Mouse (Mus musculus): ENCODE results near the gene Trp63. TPM values are rescaled to one million over a fixed set of nuclear protein-coding genes. Genes with fewer than 3 reads are reported as not detected.
"Not testable (repeated sequence)": the region's sequence is repeated elsewhere in the genome, so short reads cannot be mapped to it uniquely, and the experiment has no call there.

Gene Trp63
- total RNA-seq (2021): 1 to 10 TPM; 6.5 to 8.0 TPM
- long read RNA-seq, experiment 1, partial matches to known transcripts: 0 of 11 reads
- long read RNA-seq, experiment 1, other reads (novel, unspliced or antisense): 11 of 11 reads
- long read RNA-seq, experiment 2, partial matches to known transcripts: 0 of 11 reads
- long read RNA-seq, experiment 2, other reads (novel, unspliced or antisense): 9 of 11 reads

DNA sequence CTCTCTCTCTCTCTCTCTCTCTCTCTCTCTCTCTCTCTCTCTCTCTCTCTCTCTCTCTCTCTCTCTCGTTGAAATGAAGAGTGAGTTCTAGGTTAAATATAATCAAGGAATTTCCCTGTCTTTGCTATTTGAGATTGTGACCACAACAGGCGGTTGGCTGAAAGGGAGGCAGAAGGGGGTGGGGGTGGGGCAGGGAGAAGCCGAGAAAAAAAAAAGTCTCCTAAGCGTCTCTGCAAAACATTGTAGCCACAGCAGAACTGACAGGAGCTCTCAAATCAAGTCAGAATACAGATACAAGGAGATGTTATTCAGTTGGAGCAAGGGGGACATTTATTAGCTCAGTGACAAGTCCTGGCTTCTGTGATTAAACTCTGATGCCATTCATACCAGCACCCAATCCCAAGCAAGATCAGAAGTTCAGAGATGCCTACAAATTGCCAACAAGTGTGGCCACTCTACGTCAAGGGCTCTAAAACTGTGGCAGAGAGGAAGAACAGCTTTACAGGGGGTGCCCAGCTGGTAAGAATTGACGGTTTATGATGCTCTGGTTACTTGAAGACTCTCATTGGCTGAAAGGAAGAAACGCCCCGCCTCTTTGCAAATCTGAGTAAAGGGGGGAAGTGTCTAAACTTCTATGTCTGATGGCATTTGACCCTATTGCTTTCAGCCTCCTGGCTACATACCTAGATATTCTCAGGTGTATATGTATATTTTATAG is at the start of gene Trp63:
Gene Trp63, plus strand, starts transcription at position 233 of the 718 bp plus-strand sequence.
- DNase-seq: peak; percentile 15

DNA sequence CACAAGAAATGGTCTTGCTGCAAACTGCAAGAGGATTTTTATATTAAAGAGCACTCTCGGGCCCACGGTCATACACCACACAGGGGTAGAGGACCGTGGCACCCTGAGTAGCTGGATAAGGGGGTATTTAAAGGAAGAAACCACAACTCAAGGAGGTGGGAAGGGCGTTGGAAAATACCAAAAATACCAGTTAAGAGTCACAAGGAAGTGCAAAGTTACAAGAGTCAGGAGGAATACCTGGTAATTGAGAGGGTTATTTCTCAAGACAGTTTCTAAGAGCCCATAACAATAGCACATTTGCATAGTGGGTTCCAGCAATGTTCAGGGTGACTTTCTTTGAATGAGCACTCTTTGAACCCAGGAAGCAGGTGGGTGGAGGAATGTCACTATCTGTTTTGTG is 38.8 kb upstream of the Trp63 start:
- not testable (repeated sequence) for DNase-seq

DNA sequence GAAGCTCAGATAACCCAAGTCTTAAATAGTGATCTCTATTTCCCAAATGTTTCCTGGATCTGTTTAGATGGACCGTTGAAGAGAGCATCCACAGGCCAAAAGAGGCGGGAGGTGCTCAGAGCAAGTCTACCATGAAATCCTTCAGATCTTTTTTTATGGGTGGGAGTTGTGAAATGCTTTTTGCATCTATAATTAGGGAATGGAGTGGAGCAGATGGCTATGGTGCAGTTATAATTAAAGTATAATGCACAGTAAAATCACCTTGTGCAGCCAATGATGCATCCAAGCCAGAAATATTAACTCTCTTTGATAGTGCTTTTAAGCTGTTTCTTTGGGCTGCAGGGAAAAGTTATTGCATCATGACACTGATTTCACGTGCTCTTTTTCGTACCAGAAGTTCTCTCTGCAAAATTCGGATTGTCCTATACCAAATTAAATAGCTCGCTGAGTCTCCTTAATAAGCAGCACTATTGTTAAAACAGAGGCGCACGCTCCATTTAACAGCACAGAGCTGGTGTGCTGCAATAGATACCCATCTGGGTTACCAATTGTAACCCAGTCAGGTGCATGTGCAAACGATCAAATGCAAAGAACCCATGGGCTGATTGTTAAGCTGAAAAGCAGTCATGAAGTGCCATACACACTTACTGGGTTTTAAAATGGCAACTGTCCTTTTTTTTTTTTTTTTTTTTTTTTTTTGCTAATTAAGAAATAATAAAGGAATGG is 22.9 kb upstream of the Trp63 start:
- DNase-seq: no peak

DNA sequence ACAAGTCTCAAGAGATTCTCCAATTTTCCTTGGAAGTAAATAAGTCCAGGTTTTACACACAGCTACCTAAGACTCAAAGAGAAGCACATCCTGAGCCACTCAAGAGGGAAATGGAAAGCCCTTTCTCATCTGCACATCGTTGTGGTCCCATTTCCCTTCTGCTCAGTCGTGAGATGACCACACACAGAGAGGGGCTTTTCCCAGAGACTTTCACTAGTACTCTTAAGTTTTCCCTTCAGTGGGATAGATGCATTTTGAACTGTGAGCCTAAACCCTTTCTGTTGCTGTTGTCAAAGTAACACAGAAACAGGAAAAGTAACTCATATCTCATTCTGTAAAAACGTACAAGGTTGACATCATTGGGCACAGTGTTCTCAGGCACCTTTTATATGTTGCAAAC is 20.4 kb upstream of the Trp63 start:
- DNase-seq: no peak

DNA sequence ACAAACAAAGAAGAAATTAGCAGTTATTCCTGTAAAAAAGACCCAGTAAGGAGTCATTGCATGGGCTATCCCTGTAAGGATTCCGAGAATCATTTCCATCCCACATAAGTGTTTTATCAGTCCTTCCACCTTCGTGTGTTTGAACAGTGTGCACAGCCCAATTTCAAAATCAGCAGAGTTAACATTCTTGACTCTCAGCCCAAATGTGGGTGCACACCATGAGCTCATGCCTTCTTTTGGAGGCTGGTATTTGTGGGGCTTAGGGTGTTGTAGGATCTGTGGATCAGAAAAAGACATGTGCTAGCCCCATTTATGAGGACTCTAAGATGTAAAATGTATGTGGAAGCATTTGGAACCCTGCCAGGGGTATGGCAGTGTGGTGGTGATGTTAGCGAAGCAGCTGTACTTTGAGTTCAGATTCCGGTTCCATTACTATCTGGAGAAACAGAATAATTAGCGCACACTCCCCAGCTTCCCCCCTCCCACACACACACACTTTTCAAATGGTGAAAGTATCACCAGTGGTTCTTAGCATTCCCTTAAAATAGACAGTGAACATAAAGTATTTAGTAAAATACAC is 9.6 kb upstream of the Trp63 start:
- no peak for DNase-seq

DNA sequence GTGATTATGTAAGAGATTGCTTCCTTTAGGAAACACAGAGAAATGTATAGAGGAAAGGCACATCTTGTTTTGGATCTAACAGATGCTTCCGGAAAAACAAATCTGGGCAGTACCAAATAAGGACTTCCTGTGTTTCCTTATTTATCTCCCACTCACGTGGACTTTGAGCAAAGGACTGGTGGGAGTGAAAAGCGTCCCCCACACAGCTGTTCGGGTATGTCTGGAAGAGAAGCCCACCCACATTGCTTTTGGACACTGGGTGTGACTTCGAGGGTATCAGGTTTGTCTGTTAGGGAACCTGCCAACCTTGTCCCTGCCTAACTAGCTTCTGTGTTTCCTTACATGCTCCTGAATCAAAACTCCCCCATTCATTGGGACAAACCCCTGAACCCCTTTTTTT is 3.2 kb upstream of the Trp63 start:
- DNase-seq: no peak

DNA sequence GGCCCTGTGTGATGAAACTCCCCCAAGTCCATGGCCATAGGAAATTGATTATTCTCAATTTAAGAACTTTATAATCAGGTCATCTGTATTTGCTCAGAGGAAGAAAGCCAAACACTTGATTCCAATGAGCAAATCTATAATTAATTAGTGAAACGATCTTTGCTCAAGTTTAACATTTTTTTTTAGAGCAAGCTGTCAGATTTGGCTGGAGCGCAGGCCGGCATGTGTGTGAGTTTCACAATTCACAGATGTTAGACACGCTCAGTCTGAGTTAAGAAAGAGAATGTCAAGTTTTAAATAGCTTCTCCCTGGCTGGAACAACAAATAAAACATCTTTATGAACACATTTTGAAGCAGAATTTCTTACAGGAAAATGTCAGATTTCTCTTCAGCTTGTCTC is 1.0 kb upstream of the Trp63 start:
- peak; percentile 9 for DNase-seq

DNA sequence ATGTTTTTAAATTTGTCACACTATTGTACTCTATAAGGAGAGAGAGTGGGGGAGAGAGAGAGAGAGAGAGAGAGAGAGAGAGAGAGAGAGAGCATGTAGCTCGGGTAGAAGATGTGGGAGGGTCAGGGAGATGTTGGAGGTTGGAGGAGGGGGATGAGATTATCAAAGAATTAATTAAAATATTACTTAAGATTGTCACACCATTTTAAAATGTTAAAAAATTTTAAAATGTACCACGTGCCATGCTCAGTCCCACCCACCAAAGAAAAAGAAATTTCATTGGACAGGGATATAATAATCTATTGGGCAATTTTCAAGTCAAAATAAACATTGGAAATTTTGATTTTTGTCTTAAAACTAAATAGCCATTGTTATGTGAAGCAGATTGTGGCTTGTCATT is 1.0 kb downstream of the Trp63 start:
- DNase-seq: no peak

DNA sequence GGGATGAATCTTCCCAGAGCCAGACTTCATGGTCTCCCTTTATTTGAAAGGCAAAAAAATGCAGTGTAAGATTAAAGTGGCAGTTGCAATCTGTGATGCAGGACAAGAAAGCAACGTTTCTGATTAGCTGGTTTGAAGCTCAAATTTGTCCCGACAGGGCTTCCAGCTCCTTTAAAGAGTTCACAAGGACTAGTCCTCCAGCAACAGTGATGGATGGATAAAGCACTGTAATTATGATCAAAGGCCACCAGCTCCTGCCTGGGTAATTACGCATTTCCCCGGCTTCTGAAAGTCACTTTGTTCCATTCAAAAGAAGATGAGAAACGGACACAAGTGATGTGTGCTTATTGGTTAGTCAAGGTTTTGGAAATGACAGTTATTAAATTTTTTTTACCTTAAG is 7.0 kb downstream of the Trp63 start:
- no peak for DNase-seq

DNA sequence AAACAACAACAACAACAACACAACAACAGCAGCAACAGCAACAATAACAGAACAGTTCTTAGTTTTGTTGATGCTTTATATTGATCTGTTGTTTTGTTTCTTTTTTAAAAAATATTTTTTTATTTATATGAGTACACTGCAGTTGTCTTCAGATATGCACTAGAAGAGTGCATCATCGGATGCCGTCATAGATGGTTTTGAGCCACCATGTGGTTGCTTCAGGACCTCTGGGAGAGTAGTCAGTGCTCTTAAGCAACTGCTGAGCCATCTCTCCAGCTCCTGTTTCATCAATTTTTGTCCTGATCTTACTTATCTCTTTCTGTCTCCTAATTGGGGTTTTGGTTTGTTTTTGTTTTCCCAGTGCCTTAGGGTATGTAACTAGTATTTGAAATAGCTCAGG is 17.7 kb downstream of the Trp63 start:
- DNase-seq: no peak

DNA sequence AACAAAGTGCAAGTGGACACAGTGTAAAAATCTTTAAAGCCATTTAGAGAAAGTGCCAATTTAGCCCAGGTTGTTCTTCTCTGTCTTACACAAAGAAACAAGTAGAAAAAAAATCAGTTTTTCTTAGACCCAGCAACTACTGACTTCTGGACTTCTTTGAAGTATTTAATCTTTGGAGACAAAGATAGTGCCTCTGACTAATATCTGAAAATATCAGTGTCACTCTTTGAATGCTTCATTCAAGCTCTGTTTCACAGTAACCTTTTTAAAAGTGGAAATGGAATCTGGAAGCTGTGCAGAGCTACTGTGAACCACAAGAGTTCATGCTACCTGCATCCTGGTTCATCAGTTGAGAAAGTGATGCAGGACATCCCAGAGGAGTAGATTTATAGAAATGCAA is 22.7 kb downstream of the Trp63 start:
- DNase-seq: no peak

DNA sequence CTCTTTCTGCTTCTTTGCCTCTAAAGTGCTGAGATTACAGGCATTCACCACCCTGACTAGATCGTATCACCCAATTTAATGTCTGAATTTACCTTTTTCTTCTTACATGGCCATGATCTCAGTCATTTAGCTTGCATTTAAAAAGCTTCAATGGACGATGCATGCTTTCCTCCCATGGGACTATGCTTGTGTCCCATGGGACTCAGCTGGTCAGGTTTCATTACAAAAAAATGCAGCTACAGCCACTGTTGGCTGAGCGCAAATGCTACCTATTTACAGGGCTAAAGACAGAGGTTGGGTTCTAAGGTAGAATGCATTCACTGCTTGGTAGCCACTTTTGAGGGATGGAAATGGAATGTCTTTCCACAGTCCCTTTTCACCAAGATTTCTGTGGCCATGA is 32.2 kb downstream of the Trp63 start:
- DNase-seq: no peak

DNA sequence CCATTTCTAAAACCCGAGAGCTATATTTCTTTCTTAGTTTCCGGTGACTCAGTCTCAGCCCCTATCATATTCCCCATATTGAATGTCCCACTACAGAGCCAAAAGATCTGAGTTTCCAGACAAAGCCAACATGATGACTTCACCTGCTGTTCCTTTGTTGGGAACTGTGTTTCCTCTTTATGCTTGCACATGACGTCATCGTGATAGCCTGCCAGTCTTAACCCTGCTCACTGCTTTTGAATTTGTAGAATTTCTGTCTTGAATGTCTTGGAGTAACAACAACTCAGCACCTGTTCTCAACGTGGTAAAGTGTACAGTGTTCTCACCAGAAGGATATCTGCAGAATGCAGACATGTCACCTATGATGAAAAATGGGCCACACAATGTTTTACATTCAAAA is 39.6 kb downstream of the Trp63 start:
- DNase-seq: no peak

DNA sequence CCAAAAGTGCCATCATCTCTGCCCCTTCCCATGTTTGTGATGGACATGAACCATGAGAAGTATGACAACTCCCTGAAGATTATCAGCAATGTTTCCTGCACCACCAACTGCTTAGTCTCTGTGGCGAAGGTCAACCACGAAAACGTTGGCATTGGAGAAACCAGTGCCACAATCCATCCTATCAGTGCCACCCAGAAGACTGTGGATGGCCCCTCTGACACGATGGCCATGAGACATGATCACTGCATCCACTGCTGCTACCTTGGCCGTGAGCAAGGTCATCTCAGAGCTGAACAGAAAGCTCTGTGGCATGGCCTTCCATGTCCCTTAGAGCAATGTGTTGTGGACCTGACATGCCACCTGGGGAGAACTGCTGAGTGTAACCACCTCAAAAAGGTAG is 43.4 kb downstream of the Trp63 start:
- DNase-seq: no peak

DNA sequence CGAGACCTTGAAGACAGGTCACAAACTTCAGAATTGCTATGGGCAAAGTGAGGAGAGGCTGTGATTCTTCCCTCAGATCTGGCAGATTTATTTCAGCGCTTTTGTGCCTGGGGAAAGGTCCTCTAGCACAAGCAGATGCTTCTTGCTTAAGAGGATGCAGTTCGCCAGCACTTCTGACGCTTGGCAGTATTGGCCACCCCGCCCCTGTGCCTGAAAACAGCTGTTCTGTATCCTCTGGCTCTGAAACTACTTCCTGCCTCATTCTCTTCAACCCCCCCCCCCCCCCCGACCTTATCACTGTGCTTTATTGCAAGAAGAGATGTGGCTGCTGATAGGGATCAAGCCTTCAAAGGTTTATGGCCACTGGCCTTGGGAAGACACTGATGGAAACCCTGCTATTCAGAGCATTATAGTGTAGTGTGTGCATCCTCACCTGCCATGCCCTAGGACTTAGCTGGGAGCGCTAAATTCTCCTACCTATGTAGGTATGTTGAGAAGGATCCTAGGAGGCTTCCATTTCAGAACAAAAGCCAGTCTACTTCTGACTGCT is 44.5 kb downstream of the Trp63 start:
- DNase-seq: peak; percentile 67

DNA sequence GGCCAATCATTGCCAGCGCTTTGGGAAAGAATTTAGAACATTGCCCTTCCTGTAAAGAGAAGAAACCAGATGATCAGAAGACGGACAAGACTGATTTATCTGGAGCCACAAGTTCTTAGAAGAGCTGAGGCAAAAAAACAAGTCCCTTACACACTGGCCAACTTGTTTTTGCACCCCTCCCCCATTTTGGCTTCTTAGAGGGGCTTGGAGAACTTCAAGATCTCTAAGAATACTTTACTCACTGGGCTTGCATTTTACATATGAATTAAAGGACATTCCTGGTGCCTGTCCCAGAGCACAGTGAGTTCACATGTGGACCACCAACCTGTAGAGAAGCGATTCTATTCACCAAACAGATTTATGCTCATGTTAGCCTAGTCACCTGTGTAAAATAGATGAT is 53.3 kb downstream of the Trp63 start:
- DNase-seq: no peak

DNA sequence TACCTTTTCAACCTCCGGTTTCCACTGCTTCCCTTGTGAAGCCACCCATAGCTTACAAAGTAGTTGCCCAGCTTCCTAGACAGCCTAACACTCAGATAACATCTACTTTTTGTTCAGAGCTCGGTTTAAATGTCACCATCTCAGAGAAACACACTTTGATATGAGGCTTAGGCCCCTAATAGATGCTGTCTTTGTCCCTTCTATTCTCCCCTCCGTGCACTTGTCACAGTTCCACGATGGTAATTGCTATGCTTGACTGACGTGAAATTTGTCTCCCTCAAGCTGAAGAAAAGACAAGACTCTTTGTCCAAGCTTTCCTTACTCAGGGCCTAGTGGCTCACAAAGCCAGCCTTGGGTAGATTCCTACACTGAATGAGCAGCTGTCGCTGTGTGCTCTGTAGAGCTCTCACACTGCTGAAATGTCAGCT is 54.1 kb downstream of the Trp63 start:
- DNase-seq: no peak

DNA sequence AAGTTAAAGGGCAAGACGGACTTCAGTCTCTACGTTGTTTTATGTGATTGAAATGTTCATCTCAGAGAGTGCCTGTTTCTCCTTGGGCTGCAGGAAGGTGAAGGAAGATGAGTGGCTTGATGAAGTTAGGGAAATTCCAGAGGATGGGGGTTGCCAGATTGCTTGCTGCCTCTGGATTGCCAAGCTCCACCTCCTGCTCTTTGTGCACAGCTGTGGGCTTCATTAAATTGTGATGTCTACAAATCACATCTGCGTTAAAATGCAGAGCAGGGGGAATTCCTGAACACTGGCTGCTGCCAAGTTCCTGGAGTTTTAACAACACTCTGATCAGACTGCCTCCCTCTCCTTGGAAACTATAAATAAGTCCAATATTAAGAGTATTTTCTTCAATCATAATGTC is 63.2 kb downstream of the Trp63 start:
- peak; percentile 32 for DNase-seq

DNA sequence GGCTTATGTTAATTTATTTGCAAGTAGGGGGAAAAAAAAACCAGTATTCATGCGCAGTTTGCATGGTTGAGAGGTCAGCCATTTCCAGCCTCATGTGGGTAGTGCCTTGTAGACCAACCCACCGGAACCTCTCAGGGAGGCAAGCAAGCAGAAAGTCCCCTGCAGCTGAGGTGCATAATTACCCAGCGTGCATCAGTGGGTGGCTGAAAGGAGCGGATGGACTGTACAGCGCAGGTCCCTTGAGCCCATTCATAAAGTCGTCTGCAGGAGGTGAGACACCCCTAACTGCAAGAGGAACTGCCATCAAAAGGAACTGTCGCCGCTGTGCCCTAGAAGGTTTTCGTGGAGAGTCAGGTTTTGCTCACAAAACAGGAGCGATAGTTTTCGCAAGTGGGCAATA is 68.3 kb downstream of the Trp63 start:
- DNase-seq: no peak

DNA sequence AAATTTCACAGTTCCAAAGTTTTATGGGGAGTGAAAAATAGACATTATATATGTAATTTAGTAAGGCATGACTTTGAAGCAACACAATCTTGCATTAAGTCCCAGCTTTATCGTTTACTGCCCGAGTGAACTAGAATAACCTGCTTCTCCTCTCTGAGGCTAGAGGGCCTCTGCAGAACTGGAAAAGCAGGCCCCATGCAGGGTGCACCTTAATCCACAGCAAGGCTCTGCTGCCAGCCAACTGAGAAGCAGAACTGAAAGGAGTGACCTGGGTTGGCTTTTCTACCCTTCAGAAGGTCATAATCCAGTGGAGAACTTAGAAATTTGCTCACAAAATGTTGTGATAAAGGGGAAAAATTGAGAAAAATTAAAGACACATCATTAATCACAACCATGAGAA is 74.5 kb downstream of the Trp63 start:
- DNase-seq: no peak

DNA sequence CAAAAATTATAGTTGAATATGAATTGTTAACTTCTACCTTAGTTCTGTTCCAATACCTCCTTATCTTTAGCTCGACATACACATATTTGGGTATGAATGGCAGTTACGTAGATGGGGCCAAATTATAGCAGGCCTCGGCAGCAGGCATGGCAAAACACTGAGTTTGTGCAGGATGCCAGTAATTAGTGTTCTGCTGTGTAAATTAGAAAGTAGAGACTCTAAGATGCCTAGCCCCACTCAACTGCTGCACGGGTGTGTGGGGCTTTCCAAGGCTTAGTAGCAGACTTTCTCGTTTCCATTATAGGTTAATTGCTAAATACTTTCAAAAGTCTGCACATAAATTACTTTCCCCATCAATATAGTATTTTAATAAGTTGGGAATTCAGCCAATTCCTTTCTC is 82.0 kb downstream of the Trp63 start:
- DNase-seq: no peak

DNA sequence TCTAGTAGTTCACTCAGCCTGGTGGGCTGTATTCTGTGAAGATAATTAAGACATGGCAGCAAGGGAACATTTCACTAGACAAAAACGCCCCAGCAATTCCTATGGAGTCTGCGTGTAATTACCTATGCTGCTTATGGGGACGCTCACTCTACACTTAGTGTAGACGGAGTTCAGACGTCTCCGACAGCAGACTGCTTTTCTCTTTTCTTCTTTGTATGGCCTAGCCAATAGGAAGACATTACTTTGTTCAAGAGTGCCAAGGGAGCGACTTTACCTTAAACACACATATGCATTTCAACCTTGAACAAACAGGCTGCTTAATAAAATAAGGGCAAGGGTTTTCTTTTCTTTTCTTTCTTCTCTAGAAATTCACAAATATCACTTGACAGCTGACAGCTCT is 91.0 kb downstream of the Trp63 start:
- DNase-seq: no peak

DNA sequence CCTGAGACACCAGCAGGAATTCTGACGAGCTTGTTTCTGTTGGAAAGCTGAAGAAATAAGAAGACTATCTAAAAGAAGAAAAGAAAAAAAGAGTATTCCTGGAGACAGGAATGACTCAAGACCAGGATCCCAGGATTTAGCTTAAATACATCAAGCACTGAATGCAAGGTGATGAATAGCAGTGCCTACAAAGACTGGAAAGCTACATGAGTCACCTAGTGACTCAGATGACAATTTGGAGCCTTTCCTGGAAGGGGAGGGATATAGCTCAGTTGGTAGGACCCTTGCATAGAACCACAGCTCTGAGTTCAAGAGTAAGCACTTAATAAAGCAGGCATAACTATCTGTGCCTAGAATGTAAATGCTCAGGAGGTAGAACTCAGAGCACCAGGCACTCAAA is 93.9 kb downstream of the Trp63 start:
- DNase-seq: no peak

Data from gastrocnemius, postnatal 25 days (tissue).